Mouse (Mus musculus) MEL (cell line): ENCODE measurements at regions not wholly inside any gene's neighbourhood (a gene's known extent, or its start where the extent isn't known, plus 50 kb on each side); places are given as distances from the start of the nearest gene placed in this dataset.

Source experiments
- DNase-seq: peaks from one replicate; pipeline ENCODE4 v3.0.0; 2011; ENCODE audit warnings: low read depth, low spot score
- H3K27ac ChIP-seq: 2 replicates; pipeline ENCODE4 v1.5.1; 2012; ENCODE audit warnings: low read depth, mild to moderate bottlenecking, control low read depth, low read length, moderate library complexity; ENCODE audit not compliant: control insufficient read depth
- H3K27me3 ChIP-seq, 2 experiments: fragments of 150-350 bp in 1 of 2; sonication (generic) in 1 of 2; 2 replicates each; pipeline ENCODE4 v1.6.1; 2012; ENCODE audit warnings: low read length in 2 of 2, mild to moderate bottlenecking in 2 of 2, improper control_type of control experiment in 1 of 2, moderate library complexity in 1 of 2; ENCODE audit not compliant: insufficient read depth in 2 of 2, control insufficient read depth in 1 of 2
- H3K36me3 ChIP-seq, 2 experiments: 2 replicates each; pipeline ENCODE4 v1.6.1; 2012 to 2014; ENCODE audit warnings: low read length in 2 of 2, improper control_type of control experiment in 1 of 2, inconsistent platforms in 1 of 2, mild to moderate bottlenecking in 1 of 2; ENCODE audit not compliant: insufficient read depth in 2 of 2, control insufficient read depth in 1 of 2
- H3K4me1 ChIP-seq, 2 experiments: fragments of 150-350 bp in 1 of 2; sonication (generic) in 1 of 2; 2 replicates each; pipeline ENCODE4 v1.6.1; 2012; ENCODE audit warnings: low read length in 2 of 2, improper control_type of control experiment in 1 of 2, mild to moderate bottlenecking in 1 of 2; ENCODE audit not compliant: insufficient read depth in 2 of 2, control insufficient read depth in 1 of 2
- H3K4me3 ChIP-seq, 2 experiments: fragments of 150-350 bp in 1 of 2; sonication (generic) in 1 of 2; 2 replicates each; pipeline ENCODE4 v1.5.1; 2012; ENCODE audit warnings: low read depth in 2 of 2, low read length in 2 of 2, mild to moderate bottlenecking in 2 of 2, moderate library complexity in 2 of 2, control low read depth in 1 of 2, improper control_type of control experiment in 1 of 2; ENCODE audit not compliant: control insufficient read depth in 1 of 2, insufficient read depth in 1 of 2
- H3K79me2 ChIP-seq: 2 replicates; pipeline ENCODE4 v1.6.1; 2012; ENCODE audit warnings: mild to moderate bottlenecking, low read length, moderate library complexity; ENCODE audit not compliant: control insufficient read depth, poor library complexity, insufficient read depth
- H3K9ac ChIP-seq: 2 replicates; pipeline ENCODE4 v1.6.1; 2012; ENCODE audit warnings: low read depth, mild to moderate bottlenecking, control low read depth, low read length, moderate library complexity; ENCODE audit not compliant: control insufficient read depth, poor library complexity, severe bottlenecking
- H3K9me3 ChIP-seq: fragments of 150-350 bp; sonication (generic); replicated peaks from 2 replicates; pipeline ENCODE4 v1.6.1; 2012; ENCODE audit warnings: mild to moderate bottlenecking, low read length, improper control_type of control experiment, moderate library complexity; ENCODE audit not compliant: insufficient read depth
- CHD1 ChIP-seq: IDR thresholded peaks from 2 replicates; pipeline ENCODE4 v1.6.1; 2012; ENCODE audit warnings: low read depth, mild to moderate bottlenecking, inconsistent platforms, low read length, improper control_type of control experiment
- CHD2 ChIP-seq: IDR thresholded peaks from 2 replicates; pipeline ENCODE4 v1.6.1; 2011; ENCODE audit warnings: low read length, improper control_type of control experiment
- HCFC1 ChIP-seq: IDR thresholded peaks from 2 replicates; pipeline ENCODE4 v1.6.1; 2012; ENCODE audit warnings: low read depth, mild to moderate bottlenecking, inconsistent platforms, low read length, improper control_type of control experiment, moderate library complexity
- MAZ ChIP-seq: IDR thresholded peaks from 2 replicates; pipeline ENCODE4 v1.6.1; 2012; ENCODE audit warnings: low read depth, mild to moderate bottlenecking, inconsistent platforms, low read length, improper control_type of control experiment
- MXI1 ChIP-seq: IDR thresholded peaks from 2 replicates; pipeline ENCODE4 v1.6.1; 2011; ENCODE audit warnings: mild to moderate bottlenecking, low read depth, low read length, improper control_type of control experiment
- MYC ChIP-seq: IDR thresholded peaks from 2 replicates; pipeline ENCODE4 v1.6.1; 2011; ENCODE audit warnings: low read depth, mild to moderate bottlenecking, low read length, improper control_type of control experiment, moderate library complexity
- POLR2A ChIP-seq, 2 experiments: IDR thresholded peaks; 2 replicates each; pipeline ENCODE4 v1.6.1; 2011 to 2012; ENCODE audit warnings: low read length in 2 of 2, mild to moderate bottlenecking in 2 of 2, control low read depth in 1 of 2, improper control_type of control experiment in 1 of 2, low read depth in 1 of 2, moderate library complexity in 1 of 2; ENCODE audit not compliant: control insufficient read depth in 1 of 2, insufficient read depth in 1 of 2, poor library complexity in 1 of 2
- POLR2AphosphoS2 ChIP-seq: IDR thresholded peaks from 2 replicates; pipeline ENCODE4 v1.6.1; 2011; ENCODE audit warnings: low read length, improper control_type of control experiment
- POLR2AphosphoS5 ChIP-seq: IDR thresholded peaks from 2 replicates; pipeline ENCODE4 v1.6.1; 2012; ENCODE audit warnings: low read depth, borderline replicate concordance, mild to moderate bottlenecking, inconsistent platforms, low read length, moderate library complexity, mixed read lengths
- RAD21 ChIP-seq: IDR thresholded peaks from 2 replicates; pipeline ENCODE4 v1.6.1; 2011; ENCODE audit warnings: mild to moderate bottlenecking, low read depth, low read length, improper control_type of control experiment
- ZC3H11A ChIP-seq: IDR thresholded peaks from 2 replicates; pipeline ENCODE4 v1.6.1; 2012; ENCODE audit warnings: low read depth, mild to moderate bottlenecking, inconsistent platforms, low read length, improper control_type of control experiment
- ZMIZ1 ChIP-seq: IDR thresholded peaks from 2 replicates; pipeline ENCODE4 v1.6.1; 2012; ENCODE audit warnings: low read depth, mild to moderate bottlenecking, inconsistent platforms, low read length, improper control_type of control experiment, moderate library complexity

GRCm38 (mm10) chr12:25444355-25444754, 347.4 kb upstream of the Id2 start:
- DNase-seq = no peak

DNA sequence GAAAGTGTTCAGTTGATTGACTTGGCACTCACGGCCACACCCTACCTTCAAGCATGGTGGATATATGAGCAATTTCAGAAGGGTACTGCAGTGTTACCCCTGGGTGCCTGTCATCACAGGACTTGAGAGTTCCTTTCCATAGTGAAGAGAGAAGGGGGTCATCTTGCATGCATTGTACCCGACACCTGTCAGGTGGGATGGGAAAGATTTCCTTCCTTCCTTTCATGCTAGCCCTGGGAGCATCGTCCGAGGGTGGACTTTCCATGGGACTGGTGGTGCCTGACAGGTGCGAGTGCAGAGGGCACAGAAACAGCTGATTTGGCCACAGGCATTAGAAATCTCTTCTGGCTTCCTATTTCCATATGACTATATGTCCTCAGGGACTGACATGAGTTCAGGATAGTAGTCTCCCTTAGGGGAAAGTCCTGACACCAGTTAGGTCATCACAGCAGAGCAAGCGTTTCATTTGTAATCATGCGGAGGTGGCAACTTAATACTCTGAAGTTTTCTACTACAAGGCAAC, 342.1 kb upstream of the Id2 start:
- Histone ChIP-seq H3K36me3 (no peaks in the 10 kb centered on the region), H3K27ac (no peak overlapping the region), H3K4me3 (no peak overlapping the region), H3K9ac (no peak overlapping the region), H3K4me1 (no peaks in the 10 kb centered on the region), H3K79me2 (no peaks in the 10 kb centered on the region), H3K27me3 (no peaks in the 10 kb centered on the region), H3K9me3 (no peaks in the 10 kb centered on the region)
- TF ChIP-seq MXI1 = no peak
- no peak for TF ChIP-seq POLR2A (IDR thresholded peaks at IDR 0.05; ENCODE audit: control insufficient read depth in 1 of 2, insufficient read depth in 1 of 2, low read depth in 1 of 2, low read length in 2 of 2, poor library complexity in 1 of 2)
- TF ChIP-seq MAZ = no peak
- no peak for TF ChIP-seq POLR2AphosphoS5
- TF ChIP-seq CHD1 = no peak
- DNase-seq = no peak

More at GRCm38 (mm10) chr12:25444355-25444754, 347.4 kb upstream of the Id2 start:
- no peak for TF ChIP-seq HCFC1
- no peak for TF ChIP-seq POLR2AphosphoS2
- TF ChIP-seq MYC = no peak
- no peak for TF ChIP-seq ZC3H11A
- TF ChIP-seq RAD21 = no peak
- TF ChIP-seq ZMIZ1 = no peak
- Histone ChIP-seq H3K4me3 (no peak overlapping the region), H3K36me3 (no peaks in the 10 kb centered on the region), H3K27me3 (no peaks in the 10 kb centered on the region), H3K79me2 (no peaks in the 10 kb centered on the region), H3K9me3 (no peaks in the 10 kb centered on the region), H3K4me1 (no peaks in the 10 kb centered on the region), H3K9ac (no peak overlapping the region), H3K27ac (no peak overlapping the region)

DNA sequence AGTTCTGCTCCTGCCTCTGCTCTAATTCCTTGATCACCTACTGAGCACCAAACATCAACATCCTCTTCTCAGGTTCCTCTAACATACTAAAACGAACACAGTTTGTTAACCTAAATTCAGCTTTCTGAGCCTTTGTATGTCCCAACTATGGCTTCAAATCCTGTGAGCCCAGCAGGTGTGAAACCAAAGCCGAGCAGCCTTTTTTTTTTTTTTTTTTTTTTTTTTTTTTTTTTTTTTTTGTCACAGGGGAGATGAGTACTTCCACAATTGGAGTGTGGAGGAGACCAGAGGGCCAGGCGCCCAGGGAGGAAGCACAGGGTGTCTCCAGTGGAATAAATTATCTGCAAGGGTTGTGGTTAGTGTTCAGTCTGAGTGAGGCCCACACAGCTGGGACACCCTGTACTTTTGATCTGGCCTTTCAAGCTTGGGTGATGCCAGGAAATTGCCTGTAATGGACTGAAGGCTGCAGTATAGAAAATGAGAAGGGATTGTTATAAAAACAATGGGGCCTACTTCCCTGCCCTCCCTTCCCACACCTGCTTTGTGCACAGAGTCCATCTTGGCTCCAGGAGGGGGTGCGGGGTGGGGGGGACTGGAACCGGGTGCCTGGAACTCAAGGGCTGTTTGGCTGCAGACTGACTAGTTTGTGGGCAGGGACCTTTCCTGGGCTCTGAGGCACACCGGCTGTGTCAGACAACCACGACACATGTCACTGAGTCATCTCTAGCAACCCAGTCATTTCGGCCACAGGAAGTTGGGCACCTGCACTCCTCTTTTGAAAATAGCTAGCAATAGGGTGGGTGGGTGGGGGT, 341.5 kb upstream of the Id2 start:
- no peak for DNase-seq
- Histone ChIP-seq H3K9me3 (no peaks in the 10 kb centered on the region), H3K27ac (no peak overlapping the region), H3K36me3 (no peaks in the 10 kb centered on the region)
- TF ChIP-seq CHD2 = no peak
- TF ChIP-seq, all 39 proteins: peak for 0
- Histone ChIP-seq H3K79me2 (no peaks in the 10 kb centered on the region), H3K9ac (no peak overlapping the region), H3K4me1 (no peaks in the 10 kb centered on the region), H3K27me3 (no peaks in the 10 kb centered on the region), H3K4me3 (no peak overlapping the region)
